Mouse (Mus musculus) gastrocnemius, adult 8-10 months (tissue): ENCODE results near the gene Cyp3a57. TPM values are rescaled to one million over a fixed set of nuclear protein-coding genes. Genes with fewer than 3 reads are reported as not detected.
"Not testable (repeated sequence)": the region's sequence is repeated elsewhere in the genome, so short reads cannot be mapped to it uniquely, and the experiment has no call there.

Experiments used
- DNase-seq, 2 experiments: peaks; one replicate each; pipeline ENCODE4 v3.0.0; 2022; ENCODE audit warnings: low spot score in 2 of 2
- total RNA-seq, 4 experiments: library from RNA; stranded (reverse); gene quantifications; 2 replicates each; pipeline ENCODE4 v1.2.4; 2022

The Cyp3a57 gene
- not detected for total RNA-seq

- DNase-seq, result no peak
These were observed at the start of gene Cyp3a57 for GRCm38 (mm10) chr5:145344941-145345340. Cyp3a57 (plus strand) TSS chr5:145345279.

- DNase-seq, result no peak
These were observed 44.6 kb upstream of the Cyp3a57 start for GRCm38 (mm10) chr5:145300469-145300868.

DNA sequence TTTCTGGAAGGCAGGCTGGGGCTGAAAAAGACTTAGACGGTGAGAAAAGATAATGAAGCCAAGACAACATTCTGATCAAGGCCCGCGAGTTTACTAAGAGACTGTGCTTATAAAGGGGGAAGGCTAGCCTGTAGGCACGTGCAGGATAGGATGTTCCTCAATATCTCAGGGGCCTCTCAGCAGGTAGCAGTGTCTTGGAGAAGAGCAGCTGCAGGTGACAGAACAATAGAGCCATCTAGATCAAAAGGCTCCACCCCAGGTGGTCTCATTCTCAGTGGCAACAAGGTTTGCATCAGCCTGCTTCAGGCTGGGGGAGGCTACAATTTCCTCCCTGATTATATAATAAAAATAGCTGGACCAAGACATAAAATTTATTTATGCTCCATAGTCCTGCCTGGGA, 43.3 kb upstream of the Cyp3a57 start:
- DNase-seq, result not testable (repeated sequence)

- DNase-seq, result no peak
These were observed 42.7 kb upstream of the Cyp3a57 start for GRCm38 (mm10) chr5:145302424-145302823.

GRCm38 (mm10) chr5:145306953-145307352, 38.1 kb upstream of the Cyp3a57 start:
- DNase-seq, result not testable (repeated sequence)

DNA sequence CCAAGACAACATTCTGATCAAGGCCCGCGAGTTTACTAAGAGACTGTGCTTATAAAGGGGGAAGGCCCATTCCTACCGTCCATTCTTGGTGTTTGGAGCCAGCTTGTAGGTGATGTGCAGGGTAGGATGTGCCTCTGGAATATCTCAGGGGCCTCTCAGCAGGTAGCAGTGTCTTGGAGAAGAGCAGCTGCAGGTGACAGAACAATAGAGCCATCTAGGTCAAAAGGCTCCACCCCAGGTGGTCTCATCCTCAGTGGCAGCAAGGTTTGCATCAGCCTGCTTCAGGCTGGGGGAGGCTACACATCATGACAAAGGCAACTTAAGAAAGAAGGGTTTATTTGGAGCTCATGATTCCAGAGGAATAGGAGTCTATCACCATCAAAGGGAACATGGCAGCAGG, 37.3 kb upstream of the Cyp3a57 start:
- not testable (repeated sequence) for DNase-seq

DNA sequence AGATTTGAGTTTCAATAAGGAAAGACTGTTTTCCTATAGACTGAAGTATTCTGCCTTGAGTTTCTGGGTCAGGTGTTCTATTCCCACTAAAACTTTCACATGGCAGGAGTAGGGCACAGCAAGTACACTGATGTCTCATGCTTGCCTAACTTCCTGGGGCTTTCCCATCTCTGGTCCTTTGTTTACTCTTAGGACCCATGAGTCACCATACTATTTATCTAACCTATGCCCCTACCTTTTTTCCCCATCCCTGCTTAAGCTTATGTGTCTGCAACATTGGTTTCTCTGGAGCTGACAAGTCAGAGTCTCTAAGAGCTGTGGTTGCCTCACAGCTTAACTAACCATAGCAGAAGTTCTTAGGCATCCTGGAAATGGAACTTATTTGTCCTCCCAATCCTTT, 31.2 kb upstream of the Cyp3a57 start:
- DNase-seq, result no peak

DNA sequence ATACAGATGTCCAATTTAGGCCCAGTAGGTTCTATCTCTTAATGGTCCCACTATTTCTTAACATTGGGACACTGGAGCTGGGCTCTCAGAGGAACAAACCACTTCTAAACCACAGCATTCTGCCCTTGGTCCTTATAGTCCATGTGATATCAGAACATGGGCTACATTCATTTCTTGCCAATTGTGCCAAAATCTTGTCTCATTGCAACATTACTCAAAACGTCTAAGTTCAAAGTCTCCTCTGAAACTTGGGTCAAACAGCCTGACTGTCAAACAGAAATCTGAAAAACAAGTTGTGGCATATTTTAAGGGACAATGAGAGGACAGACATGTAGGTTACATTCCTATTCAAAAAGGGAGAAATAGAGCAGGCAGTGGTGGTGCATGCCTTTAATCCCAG, 27.9 kb upstream of the Cyp3a57 start:
- no peak for DNase-seq

GRCm38 (mm10) chr5:145338756-145339155, 6.3 kb upstream of the Cyp3a57 start:
- not testable (repeated sequence) for DNase-seq

- DNase-seq, result no peak
These were observed 4.6 kb downstream of the Cyp3a57 start for GRCm38 (mm10) chr5:145349697-145350096.

DNA sequence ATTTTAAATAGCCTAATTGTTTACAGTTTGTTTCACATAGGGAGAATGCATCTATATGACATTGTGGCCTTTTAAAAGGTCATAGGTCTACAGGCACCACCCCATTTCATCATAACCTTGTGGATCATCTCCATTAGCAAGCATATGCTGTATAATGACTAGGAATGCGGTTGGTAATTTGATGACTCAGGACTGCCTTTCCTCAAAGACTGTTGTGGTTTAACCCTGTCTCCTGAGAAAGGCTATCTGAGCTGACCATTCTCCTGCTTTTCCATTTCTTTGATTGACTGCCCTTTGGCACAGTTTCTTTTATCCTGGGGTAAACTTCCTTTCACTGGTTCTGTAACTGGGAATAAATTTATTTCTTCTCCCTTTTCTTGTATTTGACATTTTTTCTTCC, 8.0 kb downstream of the Cyp3a57 start:
- no peak for DNase-seq

DNA sequence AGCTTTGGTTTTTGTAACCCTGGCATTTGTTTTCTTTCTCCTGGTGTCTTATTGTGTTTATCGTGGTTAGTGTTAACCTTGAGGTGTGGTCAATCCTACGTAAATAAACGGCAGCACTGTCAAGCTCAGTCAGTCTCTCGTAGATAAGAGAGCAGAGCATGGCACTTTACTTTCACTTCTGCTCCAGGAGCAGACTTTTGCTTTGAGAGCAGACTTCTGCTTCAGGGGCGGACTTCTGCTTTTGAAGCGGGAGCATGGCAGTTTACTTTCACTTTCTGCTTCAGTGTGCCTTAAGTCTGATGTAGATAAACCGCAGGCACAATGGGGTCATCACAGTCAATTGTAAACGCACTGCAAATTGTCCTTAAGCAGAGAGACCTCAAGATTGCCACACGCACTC, 70.3 kb downstream of the Cyp3a57 start:
- not testable (repeated sequence) for DNase-seq

GRCm38 (mm10) chr5:145422287-145422686, 77.2 kb downstream of the Cyp3a57 start:
- DNase-seq, result no peak

GRCm38 (mm10) chr5:145431004-145431403, 85.9 kb downstream of the Cyp3a57 start:
- DNase-seq, result no peak

GRCm38 (mm10) chr5:145433688-145434087, 88.6 kb downstream of the Cyp3a57 start:
- DNase-seq, result no peak

Other genes with a start within 250 kb of the Cyp3a57 start
- 10 to 100 TPM; 17.1 to 25.0 (median 18.7) TPM for gene Arpc1b, start 231.1 kb upstream of the Cyp3a57 start, total RNA-seq
- 10 to 100 TPM; 39.8 to 50.9 (median 45.1) TPM for gene Pdap1, start 205.0 kb upstream of the Cyp3a57 start, total RNA-seq
- gene Bud31, start 204.9 kb upstream of the Cyp3a57 start, total RNA-seq, result 10 to 100 TPM; 46.9 to 59.4 (median 52.6) TPM
- 10 to 100 TPM; 10.7 to 12.3 (median 11.0) TPM for gene Ptcd1, start 178.2 kb upstream of the Cyp3a57 start, total RNA-seq
- 10 to 100 TPM in 2 of 4 experiments, 1 to 10 TPM in 2; 7.7 to 10.3 (median 9.5) TPM for gene Cpsf4, start 178.1 kb upstream of the Cyp3a57 start, total RNA-seq
- 100 to 1,000 TPM; 621 to 954 (median 825) TPM for gene Atp5j2, start 153.2 kb upstream of the Cyp3a57 start, total RNA-seq
- 10 to 100 TPM; 11.6 to 12.3 (median 11.7) TPM for gene Zkscan14, start 143.4 kb upstream of the Cyp3a57 start, total RNA-seq
- gene Zkscan5, start 140.7 kb upstream of the Cyp3a57 start, total RNA-seq, result 10 to 100 TPM in 1 of 4 experiments, 1 to 10 TPM in 3; 7.7 to 10.3 (median 7.9) TPM
- 10 to 100 TPM; 10.1 to 15.3 (median 10.5) TPM for gene Zfp655, start 113.6 kb upstream of the Cyp3a57 start, total RNA-seq
- 1 to 10 TPM; 8.4 to 9.8 (median 8.9) TPM for gene Zscan25, start 64.8 kb upstream of the Cyp3a57 start, total RNA-seq
- not detected for gene Cyp3a16, start 124.4 kb downstream of the Cyp3a57 start, total RNA-seq
- gene Cyp3a41b, start 239.5 kb downstream of the Cyp3a57 start, total RNA-seq, result not detected